In genomic region chr3:42214624-42215276, GRCm38 (mm10) we compare ENCODE assay signal across 10 mouse cellular contexts.
DNase-seq lines count a peak whose midpoint lies in the region; ATAC-seq and TF ChIP-seq lines count a peak whose summit lies in the region.
"Had no signal": no experiment of that assay in that cellular context is flagged by ENCODE, and none has a peak within 500 bp of the region (broad histone marks: within the 10 kb centered on the region; RNA-seq: fewer than 3 reads in every experiment).

No protein-coding gene starts in this region.

- no peak overlapping the region for H3K27ac ChIP-seq in midbrain, embryonic 12.5 days (replicated peaks)
- no peak overlapping the region for H3K27ac ChIP-seq in midbrain, embryonic 16.5 days (ENCODE audit: low read length)
- no peak overlapping the region for H3K27ac ChIP-seq in forebrain, embryonic 16.5 days (ENCODE audit: low read length)
- no peak overlapping the region for H3K27ac ChIP-seq in left cerebral cortex, adult 2 months

- peak; percentile 7 for DNase-seq in kidney, postnatal 14 days
- DNase-seq in retina, postnatal 1 day: peak; percentile 37
- no peak for DNase-seq in left cerebral cortex, adult 2 months (ENCODE audit: extremely low spot score in 1 of 2, low spot score in 2 of 2)
- no peak for DNase-seq in Muller cell, postnatal 12 days (ENCODE audit: inconsistent ontology term)
- DNase-seq: cerebellum, adult 2 months; thymus, postnatal 25 days had no signal

- peaks cover 4% of the 10 kb centered on the region; the same call in 1 of the 2 replicates for H3K4me1 ChIP-seq in midbrain, embryonic 12.5 days
- H3K4me1 ChIP-seq in midbrain, embryonic 16.5 days (ENCODE audit: control insufficient read depth, insufficient read depth, low read length): no peaks in the 10 kb centered on the region; the same call in 1 of the 2 replicates
- peaks cover 5% of the 10 kb centered on the region; the same call in 1 of the 2 replicates for H3K4me1 ChIP-seq in forebrain, embryonic 16.5 days (replicated peaks; ENCODE audit: control insufficient read depth, insufficient read depth, low read length)

- intact Hi-C loops in left cerebral cortex, adult 2 months (cut with DNase I): loop anchor here (5.0 kb wide), 2 partner anchors 82 to 193 kb away; no protein-coding TSS in a partner anchor

- H3K4me3 ChIP-seq in midbrain, embryonic 12.5 days: no peak overlapping the region
- no peak overlapping the region for H3K4me3 ChIP-seq in midbrain, embryonic 16.5 days (ENCODE audit: low read depth, low read length)
- no peak overlapping the region for H3K4me3 ChIP-seq in forebrain, embryonic 16.5 days (replicated peaks; ENCODE audit: low read length)
- H3K4me3 ChIP-seq in left cerebral cortex, adult 2 months: no peak overlapping the region

- no peaks in the 10 kb centered on the region for H3K36me3 ChIP-seq in midbrain, embryonic 12.5 days
- no peaks in the 10 kb centered on the region for H3K36me3 ChIP-seq in midbrain, embryonic 16.5 days (ENCODE audit: control insufficient read depth, insufficient read depth, low read length)
- H3K36me3 ChIP-seq in forebrain, embryonic 16.5 days (ENCODE audit: control insufficient read depth, insufficient read depth): no peaks in the 10 kb centered on the region

- no peak overlapping the region for H3K4me2 ChIP-seq in midbrain, embryonic 12.5 days (replicated peaks)
- no peak overlapping the region for H3K4me2 ChIP-seq in midbrain, embryonic 16.5 days (ENCODE audit: low read length)
- no peak overlapping the region for H3K4me2 ChIP-seq in forebrain, embryonic 16.5 days (ENCODE audit: low read length)

- 0 out of 2 replicates have a peak, but pooled peaks have one; percentile 30 for ATAC-seq in midbrain, embryonic 12.5 days (ENCODE audit: low FRiP score, low read depth)
- no peak for ATAC-seq in midbrain, embryonic 16.5 days
- ATAC-seq in forebrain, embryonic 16.5 days: peak; percentile 57
- ATAC-seq: activated CD4-positive, CD25-positive, alpha-beta regulatory T cell, adult 4 months had no signal

- WGBS in midbrain, embryonic 12.5 days: 73% methylated on average over 10 of the region's 10 CpGs
- WGBS in midbrain, embryonic 16.5 days: 61% methylated on average over 10 of the region's 10 CpGs
- 37% methylated on average over 10 of the region's 10 CpGs for WGBS in forebrain, embryonic 16.5 days

- H3K9me3 ChIP-seq in midbrain, embryonic 12.5 days: no peaks in the 10 kb centered on the region
- no peaks in the 10 kb centered on the region for H3K9me3 ChIP-seq in midbrain, embryonic 16.5 days (replicated peaks; ENCODE audit: control insufficient read depth, low read length, poor library complexity, severe bottlenecking)
- no peaks in the 10 kb centered on the region for H3K9me3 ChIP-seq in forebrain, embryonic 16.5 days (ENCODE audit: control insufficient read depth, low read length)

- H3K9ac ChIP-seq in midbrain, embryonic 12.5 days (replicated peaks): no peak overlapping the region
- no peak overlapping the region for H3K9ac ChIP-seq in midbrain, embryonic 16.5 days (ENCODE audit: low read depth, low read length)
- no peak overlapping the region for H3K9ac ChIP-seq in forebrain, embryonic 16.5 days (replicated peaks; ENCODE audit: low read depth, low read length)

- TF ChIP-seq CTCF in left cerebral cortex, adult 2 months (IDR thresholded peaks at IDR 0.05): no peak

- H3K27me3 ChIP-seq in midbrain, embryonic 12.5 days: no peaks in the 10 kb centered on the region
- H3K27me3 ChIP-seq in midbrain, embryonic 16.5 days (ENCODE audit: control insufficient read depth, insufficient read depth, low read depth, low read length): no peaks in the 10 kb centered on the region
- H3K27me3 ChIP-seq in forebrain, embryonic 16.5 days (replicated peaks; ENCODE audit: control insufficient read depth, insufficient read depth, low read length): no peaks in the 10 kb centered on the region

Comparison
In these comparisons a context has a peak if more than half of its experiments do, and no peak if none do; other contexts are left out.
1. DNase-seq: peak in kidney, postnatal 14 days (single experiment) and retina, postnatal 1 day (single experiment); none in left cerebral cortex, adult 2 months (0 of 2) and Muller cell, postnatal 12 days (single experiment).